In the genomic region with DNA sequence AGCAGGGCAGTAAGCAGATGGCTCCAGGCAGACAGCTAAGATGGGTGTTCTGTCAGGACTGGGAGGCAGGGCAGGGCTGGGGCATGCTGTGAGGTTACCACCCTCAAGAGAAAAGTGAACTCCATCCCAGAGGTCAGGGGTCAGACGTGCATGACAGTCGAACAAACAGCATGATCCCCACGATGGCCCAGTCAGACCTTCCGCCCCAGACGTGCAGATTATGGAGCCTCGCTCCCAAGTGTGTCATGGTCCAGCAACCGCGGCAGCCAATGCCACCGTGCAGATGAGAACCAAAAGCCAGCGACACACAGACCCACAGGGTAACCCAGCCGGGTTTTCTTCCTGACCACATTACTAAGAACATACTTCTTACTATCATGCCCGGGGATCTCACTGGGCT, we compare ENCODE assay signal across 19 mouse cellular contexts. TPM values are rescaled to one million over a fixed set of nuclear protein-coding genes. Genes with fewer than 3 reads are reported as not detected.
DNase-seq lines count a peak whose midpoint lies in the region; ATAC-seq and TF ChIP-seq lines count a peak whose summit lies in the region.
"Had no signal": no experiment of that assay in that cellular context is flagged by ENCODE, and none has a peak within 500 bp of the region (broad histone marks: within the 10 kb centered on the region; RNA-seq: fewer than 3 reads in every experiment).

No protein-coding gene starts in this region.

- 29% methylated on average over 12 of the region's 12 CpGs for WGBS in kidney, adult 2 months
- 44% methylated on average over 12 of the region's 12 CpGs for WGBS in midbrain, embryonic 10.5 days
- WGBS in midbrain, embryonic 14.5 days, result 14% methylated on average over 12 of the region's 12 CpGs
- 45% methylated on average over 12 of the region's 12 CpGs for WGBS in limb, embryonic 11.5 days

- TF ChIP-seq CTCF in kidney, adult 2 months (conservative IDR thresholded peaks at IDR 0.05; ENCODE audit: insufficient read depth, insufficient read length, low read depth, low read length), result no peak

- H3K4me3 ChIP-seq in kidney, adult 2 months (ENCODE audit: insufficient read depth, low read depth, low read length), result no peak overlapping the region
- H3K4me3 ChIP-seq in midbrain, embryonic 10.5 days, result no peak overlapping the region
- H3K4me3 ChIP-seq in midbrain, embryonic 14.5 days (replicated peaks; ENCODE audit: low read depth, low read length), result no peak overlapping the region
- no peak overlapping the region for H3K4me3 ChIP-seq in limb, embryonic 11.5 days (ENCODE audit: low read depth, low read length)
- H3K4me3 ChIP-seq: gastrocnemius, adult 2 months; heart, embryonic 15.5 days; hindbrain, embryonic 15.5 days; lung, embryonic 15.5 days; myocyte had no signal

- peaks cover 3% of the 10 kb centered on the region; the same call in 1 of the 2 replicates for H3K4me1 ChIP-seq in kidney, adult 2 months (ENCODE audit: control insufficient read depth, insufficient read depth, low read length)
- H3K4me1 ChIP-seq in midbrain, embryonic 10.5 days, result peaks cover 35% of the 10 kb centered on the region
- no peaks in the 10 kb centered on the region for H3K4me1 ChIP-seq in midbrain, embryonic 14.5 days (ENCODE audit: control insufficient read depth, insufficient read depth, low read length)
- peaks cover 3% of the 10 kb centered on the region; the same call in 1 of the 2 replicates for H3K4me1 ChIP-seq in limb, embryonic 11.5 days (ENCODE audit: control insufficient read depth, insufficient read depth, low read length)
- H3K4me1 ChIP-seq: heart, embryonic 15.5 days; hindbrain, embryonic 15.5 days; lung, embryonic 15.5 days had no signal

- no peaks in the 10 kb centered on the region for H3K27me3 ChIP-seq in kidney, adult 2 months (replicated peaks; ENCODE audit: control insufficient read depth, insufficient read depth, low read length)
- H3K27me3 ChIP-seq in midbrain, embryonic 10.5 days (ENCODE audit: low read depth, poor library complexity, severe bottlenecking), result peaks cover 29% of the 10 kb centered on the region
- no peaks in the 10 kb centered on the region for H3K27me3 ChIP-seq in midbrain, embryonic 14.5 days (ENCODE audit: control insufficient read depth, insufficient read depth, low read length)
- H3K27me3 ChIP-seq in limb, embryonic 11.5 days (ENCODE audit: control insufficient read depth, insufficient read depth, low read length), result no peaks in the 10 kb centered on the region
- H3K27me3 ChIP-seq: heart, embryonic 15.5 days; hindbrain, embryonic 15.5 days; lung, embryonic 15.5 days had no signal

- H3K9ac ChIP-seq in midbrain, embryonic 14.5 days (replicated peaks; ENCODE audit: low read length), result no peak overlapping the region
- H3K9ac ChIP-seq in limb, embryonic 11.5 days (ENCODE audit: low read length), result no peak overlapping the region
- H3K9ac ChIP-seq: heart, embryonic 15.5 days; hindbrain, embryonic 15.5 days; lung, embryonic 15.5 days had no signal

- H3K36me3 ChIP-seq in kidney, adult 2 months (ENCODE audit: control insufficient read depth, insufficient read depth, low read length), result no peaks in the 10 kb centered on the region
- peaks cover 60% of the 10 kb centered on the region for H3K36me3 ChIP-seq in midbrain, embryonic 10.5 days
- 0 out of 2 replicates have a peak, but pooled peaks cover 2% of the 10 kb centered on the region for H3K36me3 ChIP-seq in midbrain, embryonic 14.5 days (ENCODE audit: control insufficient read depth, insufficient read depth, low read length)
- H3K36me3 ChIP-seq in limb, embryonic 11.5 days (ENCODE audit: control insufficient read depth, insufficient read depth, low read length), result no peaks in the 10 kb centered on the region
- H3K36me3 ChIP-seq: hindbrain, embryonic 15.5 days; lung, embryonic 15.5 days had no signal

- no peak overlapping the region for H3K27ac ChIP-seq in kidney, adult 2 months (ENCODE audit: insufficient read depth, low read depth, low read length)
- H3K27ac ChIP-seq in midbrain, embryonic 10.5 days (replicated peaks), result peak overlapping the region; percentile 76
- H3K27ac ChIP-seq in midbrain, embryonic 14.5 days (replicated peaks; ENCODE audit: low read depth, low read length), result no peak overlapping the region
- H3K27ac ChIP-seq in limb, embryonic 11.5 days (replicated peaks; ENCODE audit: low read depth, low read length), result no peak overlapping the region
- H3K27ac ChIP-seq: gastrocnemius, adult 2 months; heart, embryonic 15.5 days; hindbrain, embryonic 15.5 days; lung, embryonic 15.5 days had no signal

- peak; percentile 18 for DNase-seq in kidney, adult 2 months
- no peak for DNase-seq in kidney, adult 11 months
- DNase-seq in midbrain, embryonic 10.5 days (ENCODE audit: low spot score), result peak; percentile 52
- DNase-seq in midbrain, embryonic 14.5 days, result no peak
- DNase-seq in embryo, embryonic 9.5 days (ENCODE audit: extremely low spot score), result peak; percentile 54
- DNase-seq in limb, embryonic 11.5 days (ENCODE audit: low spot score), result no peak
- DNase-seq in layer of hippocampus, postnatal 14 days (ENCODE audit: low spot score in 2 of 2), result no peak
- DNase-seq in layer of hippocampus, adult 9-10 months (ENCODE audit: low spot score), result no peak
- DNase-seq: cerebellum, adult 9-10 months; gastrocnemius, adult 2 months; heart, adult 11 months; liver; retina, postnatal 1 day; right cerebral cortex, postnatal 4 days; thymus, postnatal 4 days had no signal

- H3K9me3 ChIP-seq in midbrain, embryonic 10.5 days (replicated peaks), result peaks cover 10% of the 10 kb centered on the region
- H3K9me3 ChIP-seq in midbrain, embryonic 14.5 days (ENCODE audit: control insufficient read depth, low read length), result no peaks in the 10 kb centered on the region
- H3K9me3 ChIP-seq in limb, embryonic 11.5 days (ENCODE audit: control insufficient read depth, low read length), result no peaks in the 10 kb centered on the region; the same call in 1 of the 2 replicates
- H3K9me3 ChIP-seq: heart, embryonic 15.5 days; hindbrain, embryonic 15.5 days; lung, embryonic 15.5 days had no signal

- ATAC-seq in midbrain, embryonic 14.5 days (ENCODE audit: low FRiP score, low TSS enrichment), result no peak
- ATAC-seq in limb, embryonic 11.5 days (ENCODE audit: insufficient number of reproducible peaks, low FRiP score, low TSS enrichment, low read depth), result 0 out of 2 replicates have a peak, but pooled peaks have one; percentile 42

- no peak overlapping the region for H3K4me2 ChIP-seq in midbrain, embryonic 14.5 days (ENCODE audit: low read length)
- H3K4me2 ChIP-seq in limb, embryonic 11.5 days (ENCODE audit: low read depth, severe bottlenecking), result no peak overlapping the region
- H3K4me2 ChIP-seq: heart, embryonic 15.5 days; hindbrain, embryonic 15.5 days; lung, embryonic 15.5 days had no signal

- TF ChIP-seq POLR2A in kidney, adult 2 months (IDR thresholded peaks at IDR 0.05; ENCODE audit: low read depth, low read length), result no peak

RNA-seq across cellular contexts. Expression of gene Sap30l, which starts 34.8 kb away (rescaled TPM):
- 37.9 TPM in 2 replicates for polyA plus RNA-seq in kidney, adult 2 months (2012; rRNA removed)
- polyA plus RNA-seq in midbrain, embryonic 10.5 days (2016; fragmentation: Nextera tagmentation; extraction: Ambion mirVana), result 7.2 TPM in 2 replicates
- polyA plus RNA-seq in midbrain, embryonic 14.5 days (2014; fragmentation: Nextera tagmentation; extraction: Ambion mirVana), result 12.0 and 13.1 TPM in 2 replicates
- 14.1 and 15.2 TPM in 2 replicates for polyA plus RNA-seq in limb, embryonic 11.5 days (2014; fragmentation: Nextera tagmentation; extraction: Ambion mirVana)
- 10 to 100 TPM; 52.0 to 56.2 TPM for total RNA-seq in layer of hippocampus, postnatal 14 days (2021)

Comparison
In these comparisons a context has a peak if more than half of its experiments do, and no peak if none do; other contexts are left out.
1. DNase-seq: peak in kidney, adult 2 months (single experiment), midbrain, embryonic 10.5 days (single experiment) and embryo, embryonic 9.5 days (single experiment); none in kidney, adult 11 months (single experiment), midbrain, embryonic 14.5 days (single experiment), limb, embryonic 11.5 days (single experiment), layer of hippocampus, postnatal 14 days (0 of 2) and layer of hippocampus, adult 9-10 months (single experiment).